Mouse (Mus musculus): ENCODE data around the gene Olfr92.

DNA sequence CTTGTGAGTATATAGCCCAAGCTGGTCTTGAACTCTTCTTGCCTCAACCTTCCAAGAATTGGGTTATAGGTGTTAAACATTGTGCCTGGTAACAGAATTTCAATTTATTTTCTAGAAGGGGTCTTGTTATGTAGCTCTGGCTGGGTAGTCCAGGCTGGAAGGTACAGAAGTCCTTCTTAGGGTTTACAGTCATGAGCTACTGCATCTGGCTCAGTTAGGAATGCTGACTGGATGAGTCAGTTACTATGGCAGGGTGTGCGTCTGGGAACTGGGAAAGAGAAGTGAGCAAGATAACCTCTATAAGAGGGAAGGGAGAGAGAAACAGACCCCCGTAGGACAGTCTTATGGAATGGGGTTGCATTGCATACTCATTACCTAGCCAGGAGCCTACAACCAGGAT is 44.1 kb downstream of the Olfr92 start:
- no peak for TF ChIP-seq POLR2A (IDR thresholded peaks at IDR 0.05; ENCODE audit: insufficient read depth, low read depth, low read length)
- no peak for TF ChIP-seq EP300 (IDR thresholded peaks at IDR 0.05; ENCODE audit: insufficient read depth, low read depth, low read length)
- TF ChIP-seq CTCF (IDR thresholded peaks at IDR 0.05), result no peak
